Mouse (Mus musculus) brain, embryonic 14.5 days (tissue): ENCODE results near the gene Spata3.

Experiments used
- CTCF ChIP-seq: fragments of 200-500 bp; IDR thresholded peaks from 2 replicates; pipeline ENCODE4 v1.5.1; 2012; ENCODE audit warnings: inconsistent platforms, mild to moderate bottlenecking, moderate library complexity, borderline replicate concordance; ENCODE audit not compliant: insufficient read depth, insufficient read length; ENCODE audit errors: extremely low read depth
- POLR2A ChIP-seq: fragments of 200-500 bp; IDR thresholded peaks from 2 replicates; pipeline ENCODE4 v1.6.1; 2012; ENCODE audit warnings: mild to moderate bottlenecking, inconsistent platforms, borderline replicate concordance; ENCODE audit not compliant: poor library complexity, insufficient read depth, insufficient read length, severe bottlenecking; ENCODE audit errors: extremely low read depth

GRCm38 (mm10) chr1:85988351-85988750, 28.3 kb upstream of the Spata3 start:
- no peak for TF ChIP-seq CTCF
- TF ChIP-seq POLR2A = no peak
